Mouse (Mus musculus): ENCODE measurements around the gene Rpgrip1l.
A peak's percentile ranks its signal among the peaks of the same experiment; 100 is the strongest.

The Rpgrip1l gene

DNA sequence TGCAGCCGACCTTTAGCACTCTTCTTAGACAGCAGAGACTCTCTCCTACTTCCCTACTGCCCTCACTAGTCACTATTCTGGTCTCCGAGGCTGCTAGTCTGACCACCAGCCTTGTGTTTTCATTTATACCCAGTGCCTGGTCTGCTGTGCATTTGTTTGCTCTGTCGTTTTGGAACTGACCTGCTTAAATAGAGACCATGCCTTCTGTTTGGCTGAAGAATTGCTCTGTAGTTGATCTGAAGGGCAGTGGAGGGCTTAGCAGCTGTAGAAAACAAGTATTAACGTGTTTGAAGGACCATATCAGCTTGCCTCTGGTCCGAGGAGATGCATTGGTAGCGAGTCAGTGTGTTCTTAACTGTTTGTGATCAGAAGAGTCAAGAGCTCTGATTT lies 16.4 kb upstream of the Rpgrip1l start:
- no peak for DNase-seq (ENCODE audit: low spot score in 2 of 2)

DNA sequence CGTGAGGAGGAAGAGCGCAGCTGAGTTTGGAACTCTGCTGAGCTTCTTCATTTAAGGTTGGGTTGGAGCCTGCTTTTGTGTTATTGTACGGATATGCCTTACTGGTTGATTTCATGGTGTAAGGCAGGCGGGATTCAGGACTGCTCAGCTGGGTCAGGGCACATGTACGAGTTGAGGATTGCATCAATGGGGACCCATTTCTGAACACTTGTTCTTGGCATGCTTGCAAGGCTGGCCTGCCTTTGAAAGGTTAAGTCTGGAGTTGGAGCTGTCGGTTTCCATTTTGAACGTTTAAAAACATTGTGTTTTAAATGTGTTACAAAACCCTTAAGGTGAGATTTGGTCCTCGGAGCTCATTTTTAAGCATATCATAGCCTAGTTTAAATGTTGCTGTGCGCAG lies 16.0 kb upstream of the Rpgrip1l start:
- DNase-seq (ENCODE audit: low spot score in 2 of 2), result no peak

DNA sequence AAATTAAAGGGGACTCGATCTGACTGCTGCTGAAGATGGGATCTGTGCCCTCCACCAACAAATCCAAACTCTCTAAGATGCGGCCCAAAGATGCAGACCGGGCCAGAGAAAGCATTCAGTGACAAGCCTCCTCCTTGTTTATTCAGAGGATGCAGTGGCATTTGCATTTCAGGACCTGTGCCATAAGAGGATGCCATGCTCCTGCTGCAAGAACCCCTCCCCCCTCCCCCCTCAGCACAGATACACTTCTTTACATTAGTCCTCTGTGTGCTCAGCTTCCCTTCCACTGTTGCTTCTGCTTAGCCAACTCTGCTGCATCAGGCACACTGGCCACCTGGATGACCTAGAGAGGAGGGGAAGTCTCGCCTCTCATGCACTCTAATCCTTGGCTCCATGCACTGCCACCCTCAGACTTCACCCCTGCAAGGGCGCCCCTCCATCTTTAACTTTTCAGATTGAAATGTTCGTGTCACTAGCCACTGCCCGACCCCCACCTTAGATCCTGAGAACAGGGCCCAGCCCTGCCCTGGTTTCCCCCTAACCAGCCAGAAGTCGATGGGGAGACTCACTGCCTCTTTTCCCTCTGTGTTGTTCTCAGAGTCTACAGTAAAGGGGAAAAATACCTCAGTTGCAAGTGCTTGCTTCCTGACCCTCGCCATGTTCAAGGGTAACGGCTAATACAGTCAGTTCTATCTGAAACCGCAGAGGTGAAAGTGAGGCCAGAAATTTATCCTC lies 14.6 kb upstream of the Rpgrip1l start:
- no peak for DNase-seq (ENCODE audit: low spot score in 2 of 2)

DNA sequence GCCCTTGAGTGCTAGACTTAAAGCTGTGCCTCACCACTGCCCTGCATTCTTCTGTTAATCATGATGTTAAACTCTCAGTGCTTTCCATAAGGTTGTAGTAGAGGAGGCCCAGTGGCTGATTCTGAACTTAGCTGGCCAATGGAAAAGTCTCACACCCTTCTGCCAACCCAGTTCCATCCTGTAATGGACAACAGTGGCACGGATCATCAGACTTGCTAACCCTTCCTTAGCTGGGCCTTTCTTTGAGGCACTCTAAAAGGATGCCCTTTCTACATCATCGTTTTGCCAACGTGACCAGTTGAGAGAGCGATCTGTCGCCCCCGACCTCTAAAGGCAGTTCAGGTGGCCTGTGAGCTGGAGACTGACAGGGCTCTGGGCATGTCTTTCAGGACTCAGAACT lies 13.9 kb upstream of the Rpgrip1l start:
- no peak for DNase-seq (ENCODE audit: low spot score in 2 of 2)

DNA sequence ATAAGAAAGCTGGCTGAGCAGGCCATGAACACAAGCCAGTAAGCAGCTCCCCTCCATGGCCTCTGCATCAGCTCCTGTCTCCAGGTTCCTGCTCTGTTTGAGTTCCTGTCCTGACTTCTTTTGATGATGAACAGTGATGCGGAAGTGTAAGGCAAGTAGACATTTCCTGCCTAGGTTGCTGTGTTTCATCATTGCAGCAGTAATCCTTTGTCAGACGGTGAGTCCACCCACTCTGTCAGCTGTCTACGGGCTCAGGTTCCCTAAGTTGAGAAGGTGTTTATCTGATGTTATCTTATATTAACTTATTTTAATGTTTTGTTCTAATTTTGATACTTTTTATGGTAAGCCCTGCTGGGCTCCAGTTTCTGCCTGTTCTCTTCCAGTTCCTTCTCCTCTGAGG lies 13.0 kb upstream of the Rpgrip1l start:
- no peak for DNase-seq (ENCODE audit: low spot score in 2 of 2)

DNA sequence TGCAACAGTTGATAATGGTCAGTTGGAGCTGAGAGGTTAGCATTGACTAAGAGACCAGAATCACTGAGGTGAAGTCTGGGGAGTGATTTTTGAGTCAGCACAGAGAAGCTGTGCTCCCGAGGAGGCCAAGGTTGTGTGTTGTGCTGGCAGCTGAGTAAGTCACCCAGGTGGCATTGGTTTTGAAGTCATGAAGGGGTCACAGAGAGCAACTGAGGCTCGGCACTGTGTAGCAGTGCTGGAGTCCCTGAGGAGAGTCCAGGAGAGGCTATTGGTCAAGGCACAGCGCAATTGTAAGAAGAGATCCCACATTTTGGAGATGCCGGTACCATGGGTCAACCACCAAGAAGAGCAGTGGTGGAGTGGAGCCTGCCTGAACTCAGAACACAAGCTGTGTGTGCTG lies 11.9 kb upstream of the Rpgrip1l start:
- DNase-seq (ENCODE audit: low spot score in 2 of 2), result no peak

DNA sequence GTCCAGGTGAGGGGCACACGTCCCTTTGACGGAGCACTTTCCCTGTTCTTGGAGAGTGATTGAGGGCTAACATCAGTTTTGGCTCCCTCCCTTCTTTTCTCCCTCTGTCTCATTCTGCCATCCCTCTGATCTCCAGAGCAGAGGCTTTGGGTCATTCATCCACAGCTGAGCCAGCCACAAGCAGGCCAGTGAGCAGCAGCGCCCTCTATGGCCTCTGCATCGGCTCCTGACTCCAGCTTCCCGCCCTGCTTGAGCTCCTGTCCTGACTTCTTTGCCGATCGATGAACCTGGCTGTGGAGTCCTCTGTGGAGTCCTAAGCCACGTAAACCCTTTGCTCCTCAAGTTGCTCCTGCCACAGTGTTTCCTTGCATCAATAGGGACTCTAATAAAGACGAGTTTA lies 11.2 kb upstream of the Rpgrip1l start:
- DNase-seq (ENCODE audit: low spot score in 2 of 2), result no peak

DNA sequence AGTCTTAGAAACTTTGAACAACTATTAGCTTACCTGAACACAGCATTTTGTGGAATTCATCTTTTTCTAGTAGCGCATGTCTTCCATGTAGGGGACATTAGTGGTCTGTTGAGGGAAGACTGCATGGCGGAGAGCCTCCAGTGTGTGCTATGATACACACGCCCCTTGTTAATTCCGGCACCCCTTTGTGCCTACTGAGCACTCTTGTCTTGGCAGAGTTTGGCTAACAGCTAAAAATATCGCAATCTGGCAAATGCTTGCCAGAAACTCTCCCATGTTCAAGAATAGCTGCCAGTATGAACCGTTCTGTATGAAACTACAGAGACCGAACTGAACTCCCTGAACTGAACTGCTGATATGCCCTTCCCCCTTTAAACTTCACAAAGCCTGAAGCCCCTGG lies 10.4 kb upstream of the Rpgrip1l start:
- peak in 1 of 2 experiments; percentile 28 for DNase-seq (ENCODE audit: low spot score in 2 of 2)

DNA sequence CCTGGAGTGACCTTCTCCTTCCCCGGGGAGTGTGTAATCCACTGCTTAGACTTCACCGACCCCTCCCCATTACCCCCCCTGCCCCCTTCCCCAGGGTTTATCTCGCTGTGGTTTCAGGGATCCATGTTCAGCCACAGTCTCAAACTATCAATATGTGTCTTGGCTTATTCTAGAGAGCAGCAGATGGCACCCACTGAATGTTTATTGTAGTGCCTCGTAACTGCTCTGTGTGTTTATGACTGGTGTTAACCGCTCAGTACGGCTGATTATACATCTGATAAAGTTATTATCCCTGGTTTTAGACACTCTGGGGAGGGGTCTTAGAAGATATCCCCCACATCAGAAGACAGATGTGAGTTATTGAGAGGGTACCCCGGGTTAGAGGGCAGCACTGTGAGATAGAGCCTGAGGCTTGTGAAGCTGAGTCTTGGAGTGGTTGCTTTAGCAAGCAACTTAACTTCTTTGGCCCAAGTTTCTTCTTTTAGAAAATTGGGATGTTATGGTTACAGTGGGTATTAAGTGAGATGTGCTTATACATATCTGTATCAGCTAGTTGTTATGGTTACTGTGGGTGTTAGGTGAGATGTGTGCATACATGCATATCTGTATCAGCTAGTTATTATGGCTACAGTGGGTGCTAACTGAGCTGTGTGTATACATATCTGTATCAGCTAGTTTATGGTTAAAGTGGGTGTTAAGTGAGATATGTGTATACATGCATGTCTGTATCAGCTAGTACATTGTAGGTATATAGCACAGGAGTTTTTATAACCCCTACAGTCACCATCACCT lies 6.1 kb upstream of the Rpgrip1l start:
- DNase-seq (ENCODE audit: low spot score in 2 of 2), result no peak

DNA sequence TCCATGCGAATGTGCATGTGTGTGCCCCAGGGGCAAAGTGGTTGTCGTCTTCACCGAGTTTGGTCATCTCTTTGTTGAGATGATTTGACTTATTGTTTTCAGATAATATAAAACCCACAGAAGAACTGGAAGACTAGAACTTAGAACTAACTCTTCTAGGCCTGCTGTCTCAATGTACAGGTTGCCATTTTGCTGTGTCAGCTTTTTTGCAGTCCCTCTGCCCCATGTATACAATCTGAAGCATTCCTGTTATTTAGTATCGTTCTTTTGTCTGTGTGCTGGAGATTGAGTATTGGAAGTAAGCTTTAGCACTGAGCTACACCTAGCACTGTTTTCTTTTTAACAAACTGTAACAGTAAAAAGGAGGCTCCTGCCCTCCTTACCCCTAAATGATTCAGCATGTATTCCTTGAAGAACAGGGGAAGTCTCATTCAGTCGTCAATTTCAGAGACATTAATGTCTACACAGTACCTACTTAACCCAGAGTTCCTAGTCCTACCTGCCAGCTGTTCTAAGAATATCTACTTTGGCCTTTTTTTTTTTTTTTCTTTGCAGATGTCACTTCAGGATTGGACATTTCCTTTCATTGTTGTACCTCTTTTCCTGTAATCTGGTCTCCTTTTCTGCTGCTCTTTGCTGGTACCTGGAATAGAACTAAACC lies 4.6 kb upstream of the Rpgrip1l start:
- DNase-seq (ENCODE audit: low spot score in 2 of 2), result no peak

DNA sequence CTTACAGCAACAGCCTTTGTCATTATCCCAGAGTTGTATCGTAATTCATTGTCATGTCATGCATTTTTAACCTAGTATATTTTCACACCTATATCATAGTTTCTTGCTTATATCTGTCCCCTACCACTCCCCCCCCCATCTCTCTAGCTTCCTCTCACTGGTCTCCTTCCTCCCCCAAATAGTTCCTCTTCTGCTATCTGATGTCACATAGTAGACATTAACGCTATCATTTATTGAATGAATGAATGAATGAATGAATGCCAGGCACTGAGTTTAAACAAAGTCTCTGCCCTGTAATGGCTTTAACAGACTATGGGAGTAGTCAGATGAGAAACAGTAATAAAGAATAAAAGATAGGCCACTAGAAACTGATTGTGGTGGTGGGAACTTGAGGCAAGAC lies 720 bp downstream of the Rpgrip1l start:
- DNase-seq (ENCODE audit: low spot score in 2 of 2), result no peak

DNA sequence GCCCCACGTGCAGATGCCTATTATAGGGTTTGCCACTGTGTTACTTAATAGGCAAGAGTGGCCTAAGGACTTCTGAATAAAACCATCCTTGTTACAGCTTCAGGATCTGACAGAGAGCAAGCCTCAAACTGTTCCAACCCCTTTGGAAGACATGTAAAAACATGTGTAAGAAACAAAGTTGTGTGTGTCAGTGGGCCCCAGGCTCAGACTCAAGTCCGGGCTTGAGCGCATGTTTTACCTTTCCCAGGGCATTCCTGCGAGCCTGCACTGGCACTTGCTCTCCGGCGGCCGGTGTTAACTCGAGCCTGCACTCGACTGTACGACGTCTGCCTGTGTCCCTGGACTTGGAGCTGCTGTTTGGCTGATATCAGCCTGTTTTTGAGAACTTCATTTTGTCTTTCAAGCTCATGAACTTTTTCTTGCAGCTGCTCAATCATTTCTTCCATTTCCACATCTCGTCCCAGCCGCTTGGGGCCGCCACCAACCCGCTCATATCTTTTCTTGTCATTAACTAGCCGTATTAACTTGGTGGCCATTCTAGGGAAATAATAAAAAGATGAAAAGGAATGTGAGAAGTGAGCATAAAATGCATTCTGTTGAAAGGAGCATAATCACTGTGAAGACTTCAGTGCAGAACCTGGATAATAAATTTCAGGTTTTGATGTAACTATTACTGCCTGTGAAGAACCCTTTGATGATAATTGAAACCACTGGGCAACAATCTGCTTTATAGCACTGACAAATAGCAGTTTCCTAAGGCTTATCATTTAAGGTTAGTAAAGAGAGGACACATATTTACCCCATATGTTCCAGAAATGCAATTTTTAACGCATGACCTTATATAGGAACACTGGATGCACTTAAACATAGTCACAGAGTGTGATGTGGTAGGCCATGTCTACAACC lies 8.3 kb downstream of the Rpgrip1l start:
- DNase-seq (ENCODE audit: low spot score in 2 of 2), result no peak

DNA sequence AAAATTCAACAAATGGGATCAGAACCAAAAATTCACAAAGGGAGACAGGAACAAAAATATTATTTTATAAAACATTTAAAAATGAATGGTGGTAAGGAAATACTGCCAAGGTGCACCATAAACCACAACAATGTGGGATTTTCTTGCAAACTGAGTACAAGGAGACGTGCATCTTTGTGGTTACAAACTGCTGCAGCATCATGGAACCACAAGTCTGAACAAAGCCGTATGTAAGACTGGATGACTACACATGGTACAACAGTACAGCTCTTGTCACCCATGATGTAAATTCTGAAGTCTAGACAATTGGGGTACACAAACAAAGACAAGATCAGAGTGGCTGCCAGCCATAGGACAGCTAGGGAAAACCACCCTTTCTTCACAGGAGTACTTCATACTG lies 14.4 kb downstream of the Rpgrip1l start:
- DNase-seq (ENCODE audit: low spot score in 2 of 2), result no peak

DNA sequence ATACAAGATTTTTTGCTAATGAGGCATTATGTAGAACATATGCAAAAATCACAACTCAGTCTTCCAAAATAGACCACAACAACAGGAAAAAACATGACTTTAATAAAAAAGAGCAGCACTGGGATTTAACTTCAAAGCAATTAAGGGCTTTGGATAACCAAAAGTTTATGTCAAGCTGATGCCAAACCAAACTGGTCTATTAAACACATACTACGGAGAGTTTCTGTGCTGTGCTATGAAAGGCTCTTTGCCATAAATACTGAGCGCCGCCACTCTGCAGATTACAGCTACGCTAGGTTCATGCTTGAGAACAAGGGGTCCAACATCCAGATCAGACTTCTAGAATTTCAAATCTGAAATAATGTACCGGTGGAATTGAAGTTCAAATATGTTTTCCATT lies 17.3 kb downstream of the Rpgrip1l start:
- DNase-seq (ENCODE audit: low spot score in 2 of 2), result no peak

DNA sequence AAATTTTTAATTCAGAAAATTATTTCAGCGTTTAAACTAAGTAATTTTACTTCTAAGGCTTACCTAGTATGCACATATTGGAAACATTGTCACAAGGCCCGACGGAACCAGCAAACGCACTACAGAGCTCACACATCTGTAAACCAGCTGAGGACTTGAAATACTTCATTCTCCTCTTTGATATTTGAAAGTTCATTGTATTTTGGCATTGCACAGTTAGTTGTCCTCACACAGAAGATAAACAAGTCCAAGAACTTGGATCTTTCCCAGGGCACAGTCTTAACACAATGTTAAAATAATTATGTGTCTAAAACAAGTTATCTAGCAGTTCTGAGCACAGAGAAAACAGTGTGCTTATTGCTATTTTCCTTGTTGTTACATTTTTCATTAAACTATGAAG lies 22.5 kb downstream of the Rpgrip1l start:
- no peak for DNase-seq (ENCODE audit: low spot score in 2 of 2)

DNA sequence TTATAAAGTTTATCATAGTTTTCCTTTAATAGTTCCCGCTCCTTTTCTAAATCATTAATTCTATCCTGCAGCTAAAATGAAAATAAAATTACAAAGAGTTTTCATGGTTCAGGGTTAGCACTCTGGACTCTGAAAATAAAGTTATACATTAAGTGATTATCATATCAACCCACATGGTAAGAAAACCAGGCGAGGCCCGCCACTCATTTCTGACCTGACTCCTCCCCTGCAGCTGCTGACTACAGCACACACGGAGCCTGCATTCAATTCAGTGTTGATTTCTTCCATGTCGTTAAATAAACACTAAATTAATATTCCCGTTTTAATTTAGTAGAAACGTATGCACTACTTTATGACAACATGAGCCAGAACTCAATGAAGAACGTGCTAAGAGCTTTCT lies 26.8 kb downstream of the Rpgrip1l start:
- DNase-seq (ENCODE audit: low spot score in 2 of 2), result no peak

DNA sequence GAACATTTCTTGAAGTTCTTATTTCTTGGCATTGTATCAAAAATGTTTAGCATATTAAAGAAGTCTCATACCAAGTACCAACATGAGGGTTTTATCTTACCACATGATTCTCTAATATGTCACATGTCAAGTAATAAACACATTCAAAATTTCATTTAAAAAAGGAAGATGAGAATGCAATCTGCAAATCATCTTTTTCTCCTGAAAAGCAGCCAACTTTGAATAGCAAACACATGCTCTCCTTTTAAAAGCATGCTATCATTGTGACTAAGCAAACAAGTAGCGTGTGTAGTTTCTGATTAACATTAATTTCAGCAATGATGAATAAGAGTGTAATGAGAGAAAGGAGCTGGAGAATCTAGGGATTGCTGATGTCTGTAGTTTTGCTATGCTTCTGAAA lies 29.2 kb downstream of the Rpgrip1l start:
- DNase-seq (ENCODE audit: low spot score in 2 of 2), result no peak

DNA sequence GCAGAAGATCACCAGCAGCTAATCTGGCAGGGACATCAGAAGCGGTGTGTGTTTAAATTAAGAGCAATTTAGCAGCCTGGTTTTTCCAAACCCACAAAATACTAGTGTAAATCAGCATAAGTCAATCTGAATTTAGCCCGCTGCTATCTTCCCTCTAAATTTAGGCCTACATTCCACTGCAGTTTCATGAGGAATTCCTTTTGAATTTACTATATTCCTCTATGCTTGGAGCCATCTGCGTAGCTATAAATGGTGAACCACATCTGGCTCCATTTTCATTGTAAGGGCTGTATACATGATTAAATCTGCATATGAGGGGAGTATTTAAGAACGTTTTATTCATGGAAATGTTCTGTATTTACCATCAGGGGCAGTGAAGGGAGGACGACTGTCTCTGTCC lies 30.4 kb downstream of the Rpgrip1l start:
- no peak for DNase-seq (ENCODE audit: low spot score in 2 of 2)

DNA sequence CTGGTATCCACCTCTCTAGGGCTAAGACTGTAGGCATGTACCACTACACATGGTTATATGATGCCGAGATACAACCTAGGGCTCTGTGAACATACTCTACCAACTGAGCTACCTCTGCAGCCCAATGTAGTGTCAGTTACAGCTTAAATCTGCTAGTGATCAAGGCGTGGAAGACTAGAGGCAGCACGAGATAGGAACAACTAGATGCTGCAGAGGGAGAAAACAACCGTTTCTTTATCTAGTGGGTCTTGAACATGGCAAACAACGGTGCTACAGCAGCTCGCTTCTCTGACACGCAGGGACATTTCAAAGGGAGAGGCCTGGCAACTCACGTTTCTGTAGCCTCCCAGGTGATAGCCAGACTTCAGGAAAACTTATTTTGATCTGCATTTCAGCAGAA lies 31.5 kb downstream of the Rpgrip1l start:
- DNase-seq (ENCODE audit: low spot score in 2 of 2), result no peak

DNA sequence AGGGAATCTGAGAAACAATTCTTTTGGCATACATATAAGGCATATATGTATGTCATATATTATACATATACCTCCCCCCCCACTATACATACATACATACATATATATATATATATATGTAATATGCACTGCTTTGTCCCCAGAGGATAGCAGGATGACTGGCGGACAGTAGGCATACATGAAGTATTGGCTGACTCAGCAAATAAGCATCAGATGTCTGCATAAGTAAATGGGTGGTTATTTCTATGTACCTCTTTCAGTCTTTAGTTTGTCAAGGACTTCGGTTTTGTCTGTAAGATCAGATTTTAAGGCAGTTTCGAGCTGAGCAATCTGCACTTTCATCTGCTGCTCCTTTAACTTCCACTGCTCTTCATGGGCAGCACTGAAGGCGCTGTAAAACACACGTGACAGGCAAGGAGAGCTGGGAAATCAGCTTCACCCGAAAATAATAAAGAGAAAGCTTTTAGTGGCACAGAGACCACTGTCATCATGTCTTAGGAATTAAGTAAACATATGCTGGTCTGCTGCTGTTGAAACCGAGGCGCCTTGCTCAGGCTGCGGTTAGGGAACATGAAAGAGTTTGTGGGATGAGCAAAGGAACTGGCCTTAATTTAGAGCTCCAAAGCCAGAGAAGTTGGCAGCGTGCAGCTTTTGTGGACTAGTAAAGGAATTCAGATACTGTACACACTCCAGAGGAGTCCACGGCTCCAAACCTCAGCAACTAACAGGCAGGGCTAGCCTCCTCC lies 32.4 kb downstream of the Rpgrip1l start:
- no peak for DNase-seq (ENCODE audit: low spot score in 2 of 2)

DNA sequence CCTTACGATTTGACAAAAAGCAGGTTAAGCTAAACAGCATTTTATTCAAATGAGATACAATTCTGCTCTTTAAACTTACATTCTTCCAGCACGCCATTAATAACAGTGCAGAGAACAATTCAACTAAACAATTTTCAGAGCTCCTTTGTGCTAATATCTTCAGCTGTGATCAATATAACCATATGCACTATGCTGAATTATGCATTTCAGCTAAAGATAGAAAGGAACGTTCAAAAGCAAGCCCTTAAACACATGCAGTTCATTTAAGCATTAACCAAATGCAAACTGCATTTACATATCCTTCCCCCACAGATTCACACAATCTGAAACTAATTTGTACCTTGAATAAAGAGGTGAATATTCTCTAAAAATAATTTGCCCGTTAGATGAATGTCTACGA lies 35.0 kb downstream of the Rpgrip1l start:
- no peak for DNase-seq (ENCODE audit: low spot score in 2 of 2)
